Mouse (Mus musculus) stomach, postnatal 0 days (tissue): ENCODE data around the gene Scp2.

Source experiments
- CTCF ChIP-seq: IDR thresholded peaks from 2 replicates; pipeline ENCODE4 v1.5.1; 2016; ENCODE audit warnings: antibody characterized with exemption, low read depth, mild to moderate bottlenecking, moderate library complexity
- EP300 ChIP-seq: optimal IDR thresholded peaks from 2 replicates; pipeline ENCODE3; 2016; ENCODE audit warnings: antibody characterized with exemption

GRCm38 (mm10) chr4:108124104-108124503 lies 20.7 kb downstream of the Scp2 start:
- TF ChIP-seq CTCF (no peak), EP300 (no peak)
